Mouse (Mus musculus) hindbrain, embryonic 13.5 days (tissue): ENCODE data around the gene Mrps27. TPM values are rescaled to one million over a fixed set of nuclear protein-coding genes. Genes with fewer than 3 reads are reported as not detected.
A peak's percentile ranks its signal among the peaks of the same experiment; 100 is the strongest.
"Not testable (repeated sequence)": the region's sequence is repeated elsewhere in the genome, so short reads cannot be mapped to it uniquely, and the experiment has no call there.

Source experiments
- ATAC-seq: fragments of 200-750 bp; cut with Nextera tagmentation; 2 replicates; pipeline ENCODE4 v1.8.0; 2017; ENCODE audit warnings: moderate TSS enrichment; ENCODE audit not compliant: low FRiP score
- H3K27ac ChIP-seq: fragments of 300-500 bp; sonication (generic); 2 replicates; pipeline ENCODE4 v1.5.1; 2015; ENCODE audit warnings: inconsistent platforms, mild to moderate bottlenecking, moderate library complexity
- H3K27me3 ChIP-seq: fragments of 300-500 bp; sonication (generic); 2 replicates; pipeline ENCODE4 v1.6.1; 2015; ENCODE audit warnings: mild to moderate bottlenecking, inconsistent platforms
- H3K36me3 ChIP-seq: fragments of 300-500 bp; sonication (generic); 2 replicates; pipeline ENCODE4 v1.6.1; 2015; ENCODE audit warnings: mild to moderate bottlenecking, inconsistent platforms
- H3K4me1 ChIP-seq: fragments of 300-500 bp; sonication (generic); replicated peaks from 2 replicates; pipeline ENCODE4 v1.6.1; 2015; ENCODE audit warnings: inconsistent platforms
- H3K4me2 ChIP-seq: fragments of 300-500 bp; sonication (generic); 2 replicates; pipeline ENCODE4 v1.6.1; 2015; ENCODE audit warnings: inconsistent platforms, mild to moderate bottlenecking, moderate library complexity
- H3K4me3 ChIP-seq: fragments of 300-500 bp; sonication (generic); 2 replicates; pipeline ENCODE4 v1.5.1; 2015; ENCODE audit warnings: mild to moderate bottlenecking, inconsistent platforms
- H3K9ac ChIP-seq: fragments of 300-500 bp; sonication (generic); 2 replicates; pipeline ENCODE4 v1.6.1; 2015; ENCODE audit warnings: mild to moderate bottlenecking, inconsistent platforms
- H3K9me3 ChIP-seq: fragments of 300-500 bp; sonication (generic); 2 replicates; pipeline ENCODE4 v1.6.1; 2016; ENCODE audit warnings: inconsistent platforms
- WGBS: fragments of 180-500 bp; shearing (Covaris S2); methylation state at CpG from one replicate; pipeline ENCODE4 v1.1.7; 2015; 5-methylcytosine and 5-hydroxymethylcytosine counted together
- polyA plus RNA-seq: library from polyadenylated mRNA; unstranded; fragments of >200 nt; fragmentation: Nextera tagmentation; extraction: Ambion mirVana; gene quantifications from 2 replicates; pipeline ENCODE4 v1.2.1, GENCODE M21; 2015

Mrps27 gene
- polyA plus RNA-seq, 1 experiment from 2014 or later = 35.7 TPM

DNA sequence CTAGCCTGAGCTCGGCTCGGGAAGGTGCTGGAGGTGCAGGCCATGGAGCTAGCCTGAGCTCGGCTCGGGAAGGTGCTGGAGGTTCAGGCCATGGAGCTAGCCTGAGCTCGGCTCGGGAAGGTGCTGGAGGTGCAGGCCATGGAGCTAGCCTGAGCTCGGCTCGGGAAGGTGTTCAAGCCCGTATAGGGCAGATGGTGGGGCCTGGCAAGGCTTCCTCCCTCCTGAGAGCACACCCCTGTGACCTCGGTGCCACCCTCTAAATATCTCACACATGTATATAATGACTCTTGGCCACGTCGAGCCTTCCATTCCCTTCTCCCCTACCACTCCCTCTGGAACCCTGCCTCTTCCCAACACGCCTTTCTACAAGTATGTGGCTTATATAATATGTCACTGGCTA, 21.7 kb upstream of the Mrps27 start:
- peaks cover 79% of the 10 kb centered on the region for H3K36me3 ChIP-seq
- WGBS = 93% methylated on average over 13 of the region's 13 CpGs
- H3K4me1 ChIP-seq = not testable (repeated sequence)

GRCm38 (mm10) chr13:99323632-99324336, 20.8 kb upstream of the Mrps27 start:
- Histone ChIP-seq H3K9ac (no peak overlapping the region), H3K4me1 (no peaks in the 10 kb centered on the region), H3K36me3 (peaks cover 86% of the 10 kb centered on the region), H3K27me3 (no peaks in the 10 kb centered on the region), H3K4me3 (no peak overlapping the region), H3K4me2 (no peak overlapping the region), H3K27ac (no peak overlapping the region), H3K9me3 (no peaks in the 10 kb centered on the region)
- 70% methylated on average over 7 of the region's 7 CpGs for WGBS
- ATAC-seq = no peak

More for the DNA sequence above, 21.7 kb upstream of the Mrps27 start:
- not testable (repeated sequence) for H3K27ac ChIP-seq, H3K9me3 ChIP-seq, H3K9ac ChIP-seq, ATAC-seq, H3K27me3 ChIP-seq, H3K4me3 ChIP-seq, H3K4me2 ChIP-seq

- peaks cover 88% of the 10 kb centered on the region for H3K36me3 ChIP-seq
- H3K4me3 ChIP-seq, H3K27ac ChIP-seq, H3K4me2 ChIP-seq, H3K9ac ChIP-seq, ATAC-seq, H3K9me3 ChIP-seq, H3K4me1 ChIP-seq, H3K27me3 ChIP-seq: not testable (repeated sequence)
- 86% methylated on average over 8 of the region's 8 CpGs for WGBS
Observed at GRCm38 (mm10) chr13:99324337-99324685, 20.3 kb upstream of the Mrps27 start.

DNA sequence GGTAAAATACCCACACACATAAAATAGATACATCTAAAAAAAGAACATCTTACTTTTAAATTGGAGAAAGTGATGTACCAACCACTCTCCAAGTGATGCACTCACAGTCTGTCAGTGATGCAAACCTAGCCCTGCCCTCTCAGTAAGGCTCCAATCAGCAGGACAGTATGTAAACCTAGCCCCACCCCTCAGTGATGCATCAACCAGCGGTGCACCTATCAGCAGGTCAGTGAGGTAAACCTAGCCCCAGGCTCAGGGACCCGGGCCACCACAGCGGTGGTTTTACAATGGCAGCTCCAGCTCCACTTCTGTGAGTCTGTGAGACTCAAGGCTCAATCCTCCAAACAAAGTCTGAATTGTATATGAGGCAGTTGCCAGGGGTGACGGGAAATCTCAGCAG, 13.3 kb upstream of the Mrps27 start:
- no peaks in the 10 kb centered on the region for H3K9me3 ChIP-seq
- H3K27me3 ChIP-seq = no peaks in the 10 kb centered on the region
- ATAC-seq = no peak
- WGBS = 74% methylated on average over 4 of the region's 4 CpGs
- H3K27ac ChIP-seq = no peak overlapping the region
- H3K4me1 ChIP-seq = no peaks in the 10 kb centered on the region
- H3K4me3 ChIP-seq = no peak overlapping the region
- H3K4me2 ChIP-seq = no peak overlapping the region
- H3K36me3 ChIP-seq = peaks cover 85% of the 10 kb centered on the region
- H3K9ac ChIP-seq = no peak overlapping the region

- ATAC-seq = no peak
- H3K9me3 ChIP-seq = no peaks in the 10 kb centered on the region
- no peaks in the 10 kb centered on the region for H3K27me3 ChIP-seq
- no peak overlapping the region for H3K9ac ChIP-seq
- WGBS = 93% methylated on average over 6 of the region's 6 CpGs
- H3K36me3 ChIP-seq = peaks cover 85% of the 10 kb centered on the region
- H3K4me1 ChIP-seq = no peaks in the 10 kb centered on the region
- H3K4me2 ChIP-seq = no peak overlapping the region
- H3K27ac ChIP-seq = no peak overlapping the region
- H3K4me3 ChIP-seq = no peak overlapping the region
Observed at GRCm38 (mm10) chr13:99337510-99337909, 7.1 kb upstream of the Mrps27 start.

- H3K27ac ChIP-seq = no peak overlapping the region
- H3K27me3 ChIP-seq = no peaks in the 10 kb centered on the region
- 95% methylated on average over 6 of the region's 6 CpGs for WGBS
- no peak overlapping the region for H3K4me2 ChIP-seq
- no peak overlapping the region for H3K4me3 ChIP-seq
- no peaks in the 10 kb centered on the region for H3K9me3 ChIP-seq
- peaks cover 16% of the 10 kb centered on the region for H3K4me1 ChIP-seq
- ATAC-seq = no peak
- no peak overlapping the region for H3K9ac ChIP-seq
- H3K36me3 ChIP-seq = peaks cover 61% of the 10 kb centered on the region
Observed at GRCm38 (mm10) chr13:99341504-99341903, 3.1 kb upstream of the Mrps27 start.

DNA sequence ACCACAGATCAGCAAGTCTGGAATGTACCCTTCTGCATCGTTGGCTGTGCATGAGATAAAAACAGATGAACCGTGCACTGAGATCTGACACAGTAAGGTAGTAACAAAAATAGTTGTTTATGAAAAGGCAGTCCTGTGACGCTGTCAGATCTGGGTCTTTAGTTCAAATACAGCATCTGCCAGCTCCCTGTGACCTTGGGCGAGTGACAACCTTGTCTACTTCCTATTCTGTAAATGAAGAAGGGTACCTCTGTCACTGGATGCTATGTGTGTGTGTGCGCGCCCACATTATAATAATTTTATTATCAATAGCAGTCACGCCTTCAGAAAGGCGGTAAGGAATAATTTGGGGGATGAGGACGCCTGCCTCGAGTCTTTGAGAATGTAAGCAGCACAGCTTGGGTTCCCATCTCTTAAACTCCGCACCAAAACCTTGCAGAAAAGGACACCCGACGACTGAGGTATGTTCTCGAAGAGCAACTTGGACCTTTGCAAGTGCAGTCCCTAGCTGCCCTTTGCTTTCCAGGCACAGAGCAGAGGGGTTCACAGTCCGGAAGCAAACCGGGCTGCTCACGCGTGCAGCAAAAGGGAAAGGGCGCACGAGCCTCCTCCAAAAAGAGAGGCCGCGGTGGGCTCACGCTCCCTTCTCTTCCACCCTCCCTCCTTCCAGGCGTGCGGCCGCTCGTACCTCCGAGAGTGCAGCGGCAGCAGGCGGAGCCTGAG, 549 bp upstream of the Mrps27 start:
- ATAC-seq = peak; percentile 85
- Histone ChIP-seq H3K4me2 (peak overlapping the region; percentile 84), H3K4me1 (peaks cover 16% of the 10 kb centered on the region), H3K27ac (peak overlapping the region; percentile 92), H3K4me3 (peak overlapping the region; percentile 83), H3K27me3 (no peaks in the 10 kb centered on the region), H3K9ac (peak overlapping the region; percentile 93), H3K9me3 (no peaks in the 10 kb centered on the region), H3K36me3 (peaks cover 49% of the 10 kb centered on the region)
- WGBS = 2% methylated on average over 30 of the region's 30 CpGs

DNA sequence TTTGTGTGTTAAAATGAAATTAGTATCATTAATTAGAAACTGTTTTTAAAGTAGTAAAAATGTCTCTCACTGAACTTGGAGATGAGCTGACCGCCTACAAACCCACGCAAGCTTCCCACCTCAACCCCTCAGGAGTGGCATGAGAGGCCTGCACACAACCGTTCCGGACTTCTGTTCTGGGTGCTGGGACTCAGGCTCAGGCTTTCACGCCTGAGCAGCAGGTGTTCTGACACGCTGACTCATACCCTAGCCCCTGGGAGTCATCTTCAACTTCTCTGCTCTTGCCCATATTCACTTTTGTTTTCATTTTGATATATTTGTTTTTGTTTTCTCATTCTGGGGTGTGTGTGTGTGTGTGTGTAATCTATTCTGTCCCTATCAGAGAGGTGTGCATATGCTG, 5.4 kb downstream of the Mrps27 start:
- H3K36me3 ChIP-seq = peaks cover 22% of the 10 kb centered on the region
- no peak overlapping the region for H3K9ac ChIP-seq
- no peak for ATAC-seq
- 92% methylated on average over 6 of the region's 6 CpGs for WGBS
- H3K4me1 ChIP-seq = peaks cover 13% of the 10 kb centered on the region
- no peak overlapping the region for H3K27ac ChIP-seq
- H3K9me3 ChIP-seq = no peaks in the 10 kb centered on the region
- H3K4me3 ChIP-seq = no peak overlapping the region
- H3K27me3 ChIP-seq = no peaks in the 10 kb centered on the region
- H3K4me2 ChIP-seq = no peak overlapping the region

GRCm38 (mm10) chr13:99351186-99351585, 6.6 kb downstream of the Mrps27 start:
- no peak overlapping the region for H3K27ac ChIP-seq
- H3K4me1 ChIP-seq = peaks cover 6% of the 10 kb centered on the region; the same call in 1 of the 2 replicates
- no peaks in the 10 kb centered on the region for H3K27me3 ChIP-seq
- H3K36me3 ChIP-seq = peaks cover 22% of the 10 kb centered on the region
- H3K9ac ChIP-seq = no peak overlapping the region
- no peak for ATAC-seq
- H3K4me2 ChIP-seq = no peak overlapping the region
- no peaks in the 10 kb centered on the region for H3K9me3 ChIP-seq
- H3K4me3 ChIP-seq = no peak overlapping the region
- WGBS = 80% methylated on average over 8 of the region's 8 CpGs

DNA sequence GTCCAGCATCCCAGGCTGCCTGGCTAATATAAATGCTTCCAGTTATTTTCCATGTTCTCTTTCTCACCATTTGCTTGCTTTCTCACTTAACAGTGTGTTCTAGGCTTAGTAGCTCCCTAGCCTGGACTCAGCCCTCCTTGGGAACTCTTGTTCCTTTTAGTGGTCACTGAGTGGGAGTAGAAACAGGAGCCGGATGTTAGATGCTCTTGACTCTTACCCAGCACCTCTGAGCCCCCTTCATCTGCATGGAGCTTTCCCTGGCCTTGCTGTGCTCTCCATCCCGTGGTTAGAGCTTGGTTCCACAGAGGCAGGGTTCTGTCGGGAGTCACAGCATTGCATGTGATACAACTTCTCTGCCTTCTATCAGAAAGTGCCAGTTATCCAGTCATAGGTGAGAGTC, 7.0 kb downstream of the Mrps27 start:
- no peak overlapping the region for H3K27ac ChIP-seq
- H3K36me3 ChIP-seq = peaks cover 22% of the 10 kb centered on the region
- H3K4me1 ChIP-seq = peaks cover 6% of the 10 kb centered on the region; the same call in 1 of the 2 replicates
- H3K4me2 ChIP-seq = no peak overlapping the region
- no peaks in the 10 kb centered on the region for H3K27me3 ChIP-seq
- WGBS = 88% methylated on average over 3 of the region's 3 CpGs
- H3K9me3 ChIP-seq = no peaks in the 10 kb centered on the region
- no peak overlapping the region for H3K4me3 ChIP-seq
- no peak overlapping the region for H3K9ac ChIP-seq
- ATAC-seq = no peak

GRCm38 (mm10) chr13:99352758-99353489, 8.3 kb downstream of the Mrps27 start:
- Histone ChIP-seq H3K4me3 (peak overlapping the region; percentile 44), H3K9me3 (no peaks in the 10 kb centered on the region), H3K9ac (peak overlapping the region; percentile 68), H3K4me2 (peak overlapping the region; percentile 61), H3K4me1 (peaks cover 6% of the 10 kb centered on the region; the same call in 1 of the 2 replicates), H3K27ac (peak overlapping the region; percentile 84), H3K36me3 (peaks cover 22% of the 10 kb centered on the region), H3K27me3 (no peaks in the 10 kb centered on the region)
- peak; percentile 99 for ATAC-seq
- WGBS = 11% methylated on average over 28 of the region's 28 CpGs

- Histone ChIP-seq H3K4me1 (peaks cover 10% of the 10 kb centered on the region; the same call in 1 of the 2 replicates), H3K4me3 (peak overlapping the region; percentile 44), H3K36me3 (peaks cover 17% of the 10 kb centered on the region), H3K27ac (peak overlapping the region; percentile 84), H3K9me3 (no peaks in the 10 kb centered on the region), H3K9ac (peak overlapping the region; percentile 68), H3K4me2 (peak overlapping the region; percentile 61), H3K27me3 (no peaks in the 10 kb centered on the region)
- ATAC-seq = no peak; the same call in none of the 2 replicates
- 18% methylated on average over 7 of the region's 7 CpGs for WGBS
Observed at GRCm38 (mm10) chr13:99353490-99353851, 8.9 kb downstream of the Mrps27 start.
